Mouse (Mus musculus) megakaryocyte, embryonic 14.5 days (primary cell): ENCODE measurements around the gene Tra2b. TPM values are rescaled to one million over a fixed set of nuclear protein-coding genes. Genes with fewer than 3 reads are reported as not detected.
"Not testable (repeated sequence)": the region's sequence is repeated elsewhere in the genome, so short reads cannot be mapped to it uniquely, and the experiment has no call there.

Experiments
- H3K27me3 ChIP-seq: replicated peaks from 2 replicates; pipeline ENCODE3; 2012; ENCODE audit warnings: inconsistent platforms
- H3K36me3 ChIP-seq: replicated peaks from 2 replicates; pipeline ENCODE3; 2012; ENCODE audit warnings: low read length, inconsistent platforms, mixed read lengths
- H3K4me1 ChIP-seq: 2 replicates; pipeline ENCODE4 v1.6.1; 2012; ENCODE audit warnings: inconsistent platforms
- H3K4me3 ChIP-seq: replicated peaks from 2 replicates; pipeline ENCODE3; 2012; ENCODE audit warnings: moderate library complexity, mild to moderate bottlenecking, inconsistent platforms
- H3K9me3 ChIP-seq: 2 replicates; pipeline ENCODE4 v1.6.1; 2012; ENCODE audit warnings: inconsistent platforms
- FLI1 ChIP-seq: IDR thresholded peaks from 2 replicates; pipeline ENCODE4 v1.6.1; 2012; ENCODE audit warnings: low read length, inconsistent platforms, mixed read lengths
- GATA1 ChIP-seq: IDR thresholded peaks from 3 replicates; pipeline ENCODE4 v1.6.1; 2012; ENCODE audit warnings: mixed read lengths, low read length, inconsistent platforms, borderline replicate concordance
- polyA plus RNA-seq: library from polyadenylated mRNA; stranded (reverse); fragments of >175 nt; gene quantifications from 2 replicates; pipeline ENCODE4 v1.2.3, GENCODE M21; 2012; ENCODE audit warnings: low replicate concordance; ENCODE audit not compliant: insufficient read depth

Gene Tra2b
- polyA plus RNA-seq, 1 experiment: 52.5 TPM

- H3K36me3 ChIP-seq: peaks cover 86% of the 10 kb centered on the region
- H3K4me3 ChIP-seq: no peak overlapping the region
- no peak for TF ChIP-seq FLI1
- no peak for TF ChIP-seq GATA1
Observed at GRCm38 (mm10) chr16:22249754-22250153, 16.1 kb downstream of the Tra2b start.

DNA sequence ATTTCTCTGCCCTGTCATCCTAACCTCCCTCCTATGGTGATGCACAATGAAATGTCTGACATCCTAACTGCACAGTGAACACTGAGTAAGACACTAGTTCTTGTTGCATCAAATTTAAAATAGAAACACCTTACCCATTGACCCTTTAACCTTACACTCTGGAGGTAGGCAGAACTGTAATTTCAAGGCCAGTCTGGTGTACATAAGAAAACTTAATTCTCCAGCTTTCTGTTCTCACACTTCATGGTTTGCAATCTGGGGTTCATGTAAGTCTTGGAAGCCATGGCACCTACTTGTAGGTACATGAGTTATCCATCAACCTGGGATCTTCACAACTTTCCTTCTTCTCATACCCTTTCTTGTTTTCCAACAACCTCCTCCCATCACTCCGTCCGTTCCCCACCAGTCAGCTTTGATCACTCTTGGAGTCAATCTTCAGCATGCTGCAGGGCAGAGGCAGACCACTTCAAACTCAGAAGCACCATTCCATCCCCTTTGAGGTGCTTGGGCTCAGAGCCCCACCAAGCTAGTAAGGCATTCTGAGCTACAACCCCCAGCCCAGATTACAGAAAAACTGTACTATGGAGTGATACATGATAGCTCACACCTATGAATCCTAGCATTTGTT lies 23.5 kb downstream of the Tra2b start:
- Histone ChIP-seq H3K27me3 (no peaks in the 10 kb centered on the region), H3K36me3 (peaks cover 67% of the 10 kb centered on the region), H3K9me3 (no peaks in the 10 kb centered on the region), H3K4me1 (no peaks in the 10 kb centered on the region; the same call in 1 of the 2 replicates), H3K4me3 (no peak overlapping the region)
- TF ChIP-seq FLI1 (no peak), GATA1 (no peak)

More at GRCm38 (mm10) chr16:22249754-22250153, 16.1 kb downstream of the Tra2b start:
- Histone ChIP-seq H3K4me1 (no peaks in the 10 kb centered on the region; the same call in 1 of the 2 replicates), H3K9me3 (no peaks in the 10 kb centered on the region), H3K27me3 (no peaks in the 10 kb centered on the region)

- no peak overlapping the region for H3K4me3 ChIP-seq
- TF ChIP-seq FLI1: no peak
- no peak for TF ChIP-seq GATA1
- no peaks in the 10 kb centered on the region for H3K9me3 ChIP-seq
- H3K36me3 ChIP-seq: peaks cover 65% of the 10 kb centered on the region
- no peaks in the 10 kb centered on the region; the same call in 1 of the 2 replicates for H3K4me1 ChIP-seq
- no peaks in the 10 kb centered on the region for H3K27me3 ChIP-seq
Observed at GRCm38 (mm10) chr16:22241376-22242238, 24.2 kb downstream of the Tra2b start.

DNA sequence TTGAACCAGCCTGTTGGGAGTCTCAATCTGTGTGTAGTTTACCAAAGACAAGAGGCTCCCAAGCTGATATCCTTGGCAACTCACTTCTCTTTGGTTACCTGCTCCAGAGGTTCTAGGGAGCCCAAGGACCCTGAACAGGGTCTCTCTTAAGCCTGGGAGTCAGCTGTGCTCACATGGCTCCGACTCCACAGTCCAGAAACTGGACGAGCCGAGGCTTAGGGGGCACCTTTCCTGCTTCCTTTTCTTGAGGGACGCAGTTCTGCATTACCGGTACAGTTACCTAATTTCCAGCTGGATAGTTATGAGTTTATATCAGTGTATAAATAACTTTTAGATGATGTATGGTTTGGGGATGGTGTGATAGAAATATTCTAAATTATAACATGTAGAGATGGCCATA lies 24.9 kb downstream of the Tra2b start:
- H3K4me3 ChIP-seq: no peak overlapping the region
- H3K9me3 ChIP-seq: no peaks in the 10 kb centered on the region
- no peaks in the 10 kb centered on the region for H3K27me3 ChIP-seq
- no peak for TF ChIP-seq GATA1
- TF ChIP-seq FLI1: no peak
- H3K4me1 ChIP-seq: no peaks in the 10 kb centered on the region; the same call in 1 of the 2 replicates
- peaks cover 67% of the 10 kb centered on the region for H3K36me3 ChIP-seq

DNA sequence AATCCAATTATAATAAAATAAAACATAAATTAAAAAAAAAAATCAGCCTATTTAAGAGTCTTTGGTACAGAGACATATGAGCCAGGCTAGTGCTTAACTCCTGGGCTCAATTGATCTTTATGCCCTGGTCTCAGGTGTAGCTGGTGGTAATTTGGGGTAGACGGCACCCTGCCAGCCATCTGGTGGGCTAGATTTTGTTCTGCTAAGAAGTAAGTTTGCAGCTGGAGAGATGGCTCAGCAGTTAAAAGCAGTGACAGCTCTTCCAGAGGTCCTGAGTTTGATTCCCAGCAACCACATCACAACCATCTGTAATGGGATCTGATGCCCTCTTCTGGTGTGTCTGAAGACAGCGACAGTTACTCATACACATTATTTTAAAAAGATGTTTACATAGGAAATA lies 25.8 kb downstream of the Tra2b start:
- H3K4me1 ChIP-seq: no peaks in the 10 kb centered on the region; the same call in 1 of the 2 replicates
- H3K36me3 ChIP-seq: peaks cover 60% of the 10 kb centered on the region
- no peak overlapping the region for H3K4me3 ChIP-seq
- no peak for TF ChIP-seq GATA1
- TF ChIP-seq FLI1: no peak
- no peaks in the 10 kb centered on the region for H3K9me3 ChIP-seq
- H3K27me3 ChIP-seq: no peaks in the 10 kb centered on the region

DNA sequence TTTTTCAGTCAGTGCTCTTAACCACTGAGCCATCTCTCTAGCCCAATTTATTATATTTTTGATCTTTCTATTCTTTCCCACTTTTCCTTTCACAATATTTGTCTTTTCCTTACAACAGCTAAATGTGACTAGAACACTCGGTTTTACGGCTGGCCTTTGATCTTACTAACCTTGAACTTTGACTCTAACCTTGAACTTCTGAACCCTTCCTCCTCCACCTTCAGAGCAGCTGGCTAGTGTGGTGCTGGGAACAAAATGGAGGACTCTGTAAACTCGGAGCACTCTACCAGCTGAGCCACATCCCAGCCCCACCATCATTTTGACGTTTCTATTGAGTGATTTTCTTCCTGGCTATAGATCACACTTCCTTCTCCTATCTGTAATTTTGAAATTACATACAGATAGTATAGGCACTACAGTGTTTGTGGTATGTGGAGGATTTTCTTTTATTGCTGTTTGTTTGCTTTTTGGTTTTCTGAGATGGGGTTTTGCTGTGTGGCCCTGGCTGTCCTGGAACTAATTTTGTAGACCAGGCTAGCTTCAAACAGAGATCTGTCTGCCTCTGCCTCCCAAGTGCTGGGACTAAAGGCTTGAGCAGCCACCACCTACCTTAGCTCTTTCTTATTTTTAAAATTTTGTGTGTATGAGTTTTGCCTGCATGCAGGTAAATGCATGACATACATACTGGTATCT lies 26.7 kb downstream of the Tra2b start:
- Histone ChIP-seq H3K9me3 (no peaks in the 10 kb centered on the region), H3K4me1 (no peaks in the 10 kb centered on the region; the same call in 1 of the 2 replicates), H3K4me3 (no peak overlapping the region), H3K36me3 (peaks cover 51% of the 10 kb centered on the region), H3K27me3 (no peaks in the 10 kb centered on the region)
- TF ChIP-seq FLI1 (no peak), GATA1 (no peak)

DNA sequence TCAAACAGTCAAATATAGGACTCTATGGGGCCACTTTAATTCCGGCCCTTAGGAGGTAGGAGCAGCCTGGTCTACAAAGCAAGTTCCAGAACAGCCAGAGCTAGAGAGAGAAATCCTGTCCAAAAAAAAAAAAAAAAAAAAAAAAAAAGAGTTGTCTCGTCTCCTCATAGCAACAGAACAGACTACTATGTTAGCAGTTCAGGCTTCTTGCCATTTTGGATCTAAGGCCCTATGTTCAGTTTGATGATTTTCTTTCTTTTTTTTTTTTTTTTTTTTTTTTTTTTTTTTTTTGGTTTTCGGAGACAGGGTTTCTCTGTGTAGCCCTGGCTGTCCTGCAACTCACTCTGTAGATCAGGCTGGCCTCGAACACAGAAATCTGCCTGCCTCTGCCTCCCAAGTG lies 27.4 kb downstream of the Tra2b start:
- not testable (repeated sequence) for H3K9me3 ChIP-seq, H3K4me1 ChIP-seq, H3K4me3 ChIP-seq, H3K27me3 ChIP-seq
- H3K36me3 ChIP-seq: peaks cover 44% of the 10 kb centered on the region

- no peak for TF ChIP-seq GATA1
- no peak for TF ChIP-seq FLI1
- H3K36me3 ChIP-seq: peaks cover 28% of the 10 kb centered on the region
- peaks cover 3% of the 10 kb centered on the region; the same call in 1 of the 2 replicates for H3K9me3 ChIP-seq
- H3K4me1 ChIP-seq: no peaks in the 10 kb centered on the region; the same call in 1 of the 2 replicates
- no peaks in the 10 kb centered on the region for H3K27me3 ChIP-seq
- H3K4me3 ChIP-seq: no peak overlapping the region
Observed at GRCm38 (mm10) chr16:22236814-22237213, 29.0 kb downstream of the Tra2b start.

GRCm38 (mm10) chr16:22234535-22234934 lies 31.3 kb downstream of the Tra2b start:
- Histone ChIP-seq H3K9me3 (peaks cover 3% of the 10 kb centered on the region; the same call in 1 of the 2 replicates), H3K4me1 (no peaks in the 10 kb centered on the region), H3K4me3 (no peak overlapping the region), H3K27me3 (no peaks in the 10 kb centered on the region), H3K36me3 (peaks cover 11% of the 10 kb centered on the region)
- TF ChIP-seq GATA1 (no peak), FLI1 (no peak)

DNA sequence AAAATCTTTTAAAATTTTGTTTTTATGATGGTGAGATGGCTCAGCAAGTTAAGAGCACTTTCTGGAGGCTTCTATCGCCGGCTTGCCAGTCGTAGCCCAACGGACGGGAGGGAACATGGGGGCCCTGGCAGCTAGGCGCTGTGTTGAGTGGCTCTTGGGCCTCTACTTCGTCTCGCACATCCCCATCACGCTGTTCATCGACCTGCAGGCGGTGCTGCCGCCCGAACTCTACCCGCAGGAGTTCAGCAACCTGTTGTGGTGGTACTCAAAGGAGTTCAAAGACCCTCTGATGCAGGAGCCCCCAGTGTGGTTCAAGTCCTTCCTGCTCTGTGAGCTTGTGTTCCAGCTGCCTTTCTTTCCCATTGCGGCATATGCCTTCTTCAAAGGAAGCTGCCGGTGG lies 35.5 kb downstream of the Tra2b start:
- H3K4me3 ChIP-seq, H3K36me3 ChIP-seq, H3K27me3 ChIP-seq, H3K4me1 ChIP-seq: not testable (repeated sequence)
- H3K9me3 ChIP-seq: peaks cover 14% of the 10 kb centered on the region
